Mouse (Mus musculus) liver, embryonic 14.5 days (tissue): Measurements from ENCODE around the gene Slit1. TPM values are rescaled to one million over a fixed set of nuclear protein-coding genes. Genes with fewer than 3 reads are reported as not detected.

Source experiments
- ATAC-seq: fragments of 200-750 bp; cut with Nextera tagmentation; 2 replicates; pipeline ENCODE4 v1.8.0; 2017; ENCODE audit warnings: moderate number of reproducible peaks, mild to moderate bottlenecking, moderate library complexity; ENCODE audit not compliant: insufficient read depth
- DNase-seq, 3 experiments: peaks; one replicate each; pipeline ENCODE4 v3.0.0-alpha.2; 2012 to 2013; ENCODE audit warnings: low read depth in 3 of 3, low spot score in 3 of 3
- H3K27ac ChIP-seq: fragments of 300-500 bp; sonication (generic); 2 replicates; pipeline ENCODE4 v1.5.1; 2014; ENCODE audit warnings: moderate library complexity, mild to moderate bottlenecking, control low read depth, inconsistent platforms
- H3K27me3 ChIP-seq: fragments of 300-500 bp; sonication (generic); 2 replicates; pipeline ENCODE4 v1.6.1; 2014; ENCODE audit warnings: mild to moderate bottlenecking, low read length, moderate library complexity; ENCODE audit not compliant: control insufficient read depth, insufficient read depth
- H3K36me3 ChIP-seq: fragments of 300-500 bp; sonication (generic); replicated peaks from 2 replicates; pipeline ENCODE4 v1.6.1; 2014; ENCODE audit warnings: low read depth; ENCODE audit not compliant: control insufficient read depth, insufficient read depth
- H3K4me1 ChIP-seq, 2 experiments: fragments of 200-500 bp in 1 of 2; fragments of 300-500 bp in 1 of 2; sonication (generic) in 1 of 2; replicated peaks; 2 replicates each; pipeline ENCODE4 v1.6.1; 2012 to 2014; ENCODE audit warnings: antibody characterized with exemption in 1 of 2, inconsistent platforms in 1 of 2, low read length in 1 of 2; ENCODE audit not compliant: control insufficient read depth in 2 of 2, insufficient read depth in 2 of 2
- H3K4me2 ChIP-seq: fragments of 300-500 bp; sonication (generic); 2 replicates; pipeline ENCODE4 v1.6.1; 2014; ENCODE audit warnings: low read depth, mild to moderate bottlenecking, control low read depth, moderate library complexity
- H3K4me3 ChIP-seq, 2 experiments: fragments of 200-500 bp in 1 of 2; fragments of 300-500 bp in 1 of 2; sonication (generic) in 1 of 2; 2 replicates each; pipeline ENCODE4 v1.5.1; 2012 to 2014; ENCODE audit warnings: low read depth in 2 of 2, low read length in 2 of 2, mild to moderate bottlenecking in 2 of 2, control low read depth in 1 of 2, inconsistent platforms in 1 of 2, moderate library complexity in 1 of 2; ENCODE audit not compliant: insufficient read depth in 1 of 2
- H3K9ac ChIP-seq: fragments of 300-500 bp; sonication (generic); replicated peaks from 2 replicates; pipeline ENCODE4 v1.6.1; 2014; ENCODE audit warnings: mild to moderate bottlenecking, control low read depth, moderate library complexity
- H3K9me3 ChIP-seq: fragments of 300-500 bp; sonication (generic); 2 replicates; pipeline ENCODE4 v1.6.1; 2016; ENCODE audit warnings: low read length, mixed read lengths; ENCODE audit not compliant: control insufficient read depth
- CTCF ChIP-seq: IDR thresholded peaks from 2 replicates; pipeline ENCODE4 v1.5.1; 2016; ENCODE audit warnings: antibody characterized with exemption, low read depth, control low read depth
- EP300 ChIP-seq: IDR thresholded peaks from 2 replicates; pipeline ENCODE4 v1.6.1; 2016; ENCODE audit warnings: antibody characterized with exemption, low read depth
- WGBS: fragments of 180-500 bp; shearing (Covaris S2); extraction: QIAGEN DNeasy Blood & Tissue Kit; methylation state at CpG from one replicate; pipeline ENCODE4 v1.1.7; 2014; ENCODE audit not compliant: insufficient replicate concordance; 5-methylcytosine and 5-hydroxymethylcytosine counted together
- polyA plus RNA-seq, 2 experiments: library from polyadenylated mRNA; depleted of rRNA in 1 of 2; stranded (reverse) in 1 of 2; unstranded in 1 of 2; fragments of >200 nt; fragmentation: Nextera tagmentation in 1 of 2; extraction: Ambion mirVana in 1 of 2; gene quantifications; 2 replicates each; pipeline versions ENCODE4 v1.2.1 to v1.2.3; 2012 to 2014

Gene Slit1
- polyA plus RNA-seq, 2 experiments: 0.10 TPM; not detected in 1

DNA sequence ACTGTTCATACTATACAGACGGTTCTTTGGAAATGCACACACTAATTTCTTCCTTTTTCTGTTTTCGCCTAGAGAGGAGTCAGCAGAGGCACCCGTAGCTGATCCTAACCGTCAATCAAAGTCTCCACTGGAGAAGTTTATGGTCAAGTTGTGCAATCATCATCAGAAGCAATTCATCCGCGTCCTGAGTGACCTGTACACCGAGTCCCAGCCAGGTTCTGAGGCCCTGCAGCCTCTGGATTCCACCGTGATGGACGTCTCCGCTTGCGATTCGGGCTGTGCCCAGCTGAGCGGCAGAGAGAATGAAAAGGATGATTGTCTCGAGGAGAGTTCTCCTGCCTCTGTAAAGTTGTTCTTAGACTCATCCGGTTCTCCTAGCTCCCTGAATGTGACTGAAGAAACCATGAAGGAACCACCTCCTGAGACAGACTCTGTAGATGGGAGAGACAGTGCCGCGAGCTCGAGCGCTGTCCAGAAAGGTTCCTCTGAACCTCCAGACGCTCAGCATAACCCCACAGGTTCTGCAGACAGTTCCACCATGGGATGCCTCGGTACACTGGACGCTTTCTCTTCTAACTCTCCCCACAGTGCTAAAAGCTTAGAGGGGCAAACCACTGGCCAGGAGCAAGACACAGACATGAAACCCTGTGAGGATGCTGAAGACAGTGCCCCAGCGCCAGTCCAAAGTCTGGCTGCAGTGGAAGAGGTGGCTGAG lies 161.6 kb downstream of the Slit1 start, which contains the start of gene Gm340:
TSS of gene Gm340 (plus strand) at position 665 of the 715 bp plus-strand sequence.
- ATAC-seq (no peak), DNase-seq (no peak)
- no peak for TF ChIP-seq CTCF
- no peak for TF ChIP-seq EP300
- Histone ChIP-seq H3K4me1 (no peaks in the 10 kb centered on the region; a peak in 1 of 4 replicates), H3K4me2 (no peak within 1 kb of the TSS), H3K4me3 (no peak within 1 kb of the TSS), H3K9ac (no peak within 1 kb of the TSS), H3K36me3 (peaks cover 9% of the 10 kb centered on the region), H3K9me3 (no peaks in the 10 kb centered on the region), H3K27ac (no peak within 1 kb of the TSS), H3K27me3 (no peaks in the 10 kb centered on the region)
- 79% methylated on average over 23 of the region's 23 CpGs for WGBS

DNA sequence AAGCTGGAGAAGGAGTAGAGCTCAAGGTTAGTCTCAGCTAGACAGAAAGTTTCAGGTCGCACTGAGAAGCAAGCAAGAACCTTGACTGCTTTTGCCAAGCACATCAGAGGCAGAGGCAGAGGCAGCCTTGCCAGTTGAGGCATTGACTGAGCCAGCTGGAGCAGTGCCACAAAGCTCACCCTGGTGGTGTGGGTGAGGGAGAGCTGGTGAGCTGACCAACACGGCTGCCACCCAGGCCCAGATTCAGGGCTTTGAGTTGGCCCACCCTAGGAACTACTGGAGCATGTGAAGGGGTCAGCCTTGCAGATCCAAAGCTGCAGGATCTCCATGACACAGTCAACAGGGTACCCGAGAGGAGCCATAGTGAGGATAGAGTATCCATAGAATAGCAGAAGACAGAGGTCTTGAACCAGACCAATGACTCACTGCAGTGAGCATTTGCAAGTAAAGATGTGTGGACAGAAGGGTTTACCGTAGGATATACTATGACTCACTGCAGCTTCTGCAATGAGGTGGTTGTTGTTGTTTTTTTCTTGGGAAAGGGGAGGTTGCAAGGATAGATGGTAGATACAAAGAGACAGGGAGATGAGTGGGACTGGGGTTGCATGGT lies 164.0 kb downstream of the Slit1 start:
- no peak for ATAC-seq
- DNase-seq: no peak
- Histone ChIP-seq H3K27ac (no peak overlapping the region), H3K9me3 (no peaks in the 10 kb centered on the region), H3K4me3 (no peak overlapping the region), H3K9ac (no peak overlapping the region), H3K4me2 (no peak overlapping the region), H3K36me3 (peaks cover 9% of the 10 kb centered on the region), H3K4me1 (peaks cover 0 to 2% of the 10 kb centered on the region in 2 experiments; a peak in 1 of 4 replicates), H3K27me3 (no peaks in the 10 kb centered on the region)
- WGBS: 73% methylated on average over 4 of the region's 4 CpGs
- TF ChIP-seq CTCF: no peak
- no peak for TF ChIP-seq EP300

DNA sequence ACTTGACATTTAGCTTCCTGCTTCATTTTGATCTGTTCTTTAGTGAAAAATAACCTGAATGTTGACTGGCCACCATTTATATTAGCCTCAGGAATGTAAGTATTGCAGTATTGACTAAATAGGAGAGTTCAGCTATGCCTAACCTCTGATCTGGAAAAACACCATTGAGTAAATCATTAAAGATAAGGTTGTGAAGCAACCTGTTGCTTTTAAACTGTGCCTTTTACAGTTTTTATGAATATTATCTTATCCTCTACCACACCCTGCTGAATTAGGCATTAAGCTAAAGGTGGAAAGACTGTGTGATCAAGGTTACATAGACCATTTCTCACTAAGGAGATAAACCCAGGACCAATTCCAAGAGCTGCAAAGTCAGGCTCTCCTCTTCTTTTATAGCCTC lies 165.9 kb downstream of the Slit1 start:
- DNase-seq (no peak), ATAC-seq (no peak)
- Histone ChIP-seq H3K9ac (no peak overlapping the region), H3K4me3 (no peak overlapping the region), H3K4me1 (peaks cover 0 to 2% of the 10 kb centered on the region in 2 experiments; a peak in 2 of 4 replicates), H3K27ac (no peak overlapping the region), H3K27me3 (no peaks in the 10 kb centered on the region), H3K4me2 (0 out of 2 replicates have a peak overlapping the region, but pooled peaks have one; percentile 6), H3K9me3 (no peaks in the 10 kb centered on the region), H3K36me3 (peaks cover 4% of the 10 kb centered on the region)
- TF ChIP-seq CTCF (no peak), EP300 (no peak)

DNA sequence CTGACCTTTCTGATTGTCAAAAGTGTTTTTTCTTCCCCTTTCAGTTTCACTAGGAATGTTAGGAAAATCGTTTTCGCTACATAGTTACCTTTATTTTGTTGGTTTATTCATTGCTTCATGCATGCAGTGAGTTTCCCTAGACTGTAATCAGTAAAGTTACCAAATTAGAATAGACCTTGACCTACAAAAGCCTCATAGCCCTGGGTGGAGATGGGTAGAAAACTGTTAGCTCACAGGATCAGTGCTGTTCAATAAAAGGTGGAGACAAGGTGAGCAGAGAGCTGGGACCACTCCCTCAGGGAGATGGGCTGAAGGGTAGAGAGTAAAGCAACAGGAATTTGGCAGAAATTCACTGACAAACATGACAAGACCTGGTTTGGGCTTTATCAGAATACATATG lies 169.8 kb downstream of the Slit1 start:
- Histone ChIP-seq H3K27me3 (no peaks in the 10 kb centered on the region), H3K4me1 (peaks cover 0 to 2% of the 10 kb centered on the region in 2 experiments; a peak in 1 of 4 replicates), H3K36me3 (no peaks in the 10 kb centered on the region), H3K27ac (no peak overlapping the region), H3K4me2 (no peak overlapping the region), H3K9me3 (no peaks in the 10 kb centered on the region), H3K4me3 (no peak overlapping the region), H3K9ac (no peak overlapping the region)
- WGBS: 62% methylated on average over 2 of the region's 2 CpGs
- ATAC-seq (no peak), DNase-seq (no peak)
- TF ChIP-seq CTCF: no peak
- TF ChIP-seq EP300: no peak

DNA sequence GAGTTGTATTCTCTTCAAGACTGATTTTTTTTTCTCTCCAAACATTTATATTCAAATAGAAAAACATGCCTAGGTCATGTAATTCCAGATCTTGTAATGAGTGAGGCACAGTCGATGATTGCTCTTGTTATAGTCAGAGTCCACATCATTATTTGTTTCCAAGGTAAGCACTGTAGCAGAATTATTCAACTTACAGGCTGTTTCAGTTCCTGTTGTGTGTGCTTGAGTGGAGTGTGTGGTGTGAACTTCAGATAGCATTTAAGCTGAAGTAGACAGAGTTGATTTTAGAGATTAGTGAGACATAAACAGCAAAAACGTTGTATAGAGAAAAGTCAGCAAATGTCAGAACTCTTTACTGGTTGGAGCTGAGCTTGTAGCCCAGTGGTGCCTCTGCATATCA lies 174.7 kb downstream of the Slit1 start:
- TF ChIP-seq CTCF (no peak), EP300 (no peak)
- Histone ChIP-seq H3K9me3 (no peaks in the 10 kb centered on the region), H3K4me3 (no peak overlapping the region), H3K36me3 (no peaks in the 10 kb centered on the region), H3K4me2 (no peak overlapping the region), H3K27ac (no peak overlapping the region), H3K27me3 (no peaks in the 10 kb centered on the region), H3K4me1 (no peaks in the 10 kb centered on the region; a peak in 1 of 4 replicates), H3K9ac (no peak overlapping the region)
- DNase-seq (no peak), ATAC-seq (no peak)
- 47% methylated on average over 2 of the region's 2 CpGs for WGBS
